Mouse (Mus musculus): ENCODE measurements around the gene Tnnt1. TPM values are rescaled to one million over a fixed set of nuclear protein-coding genes. Genes with fewer than 3 reads are reported as not detected.

Tnnt1 gene
- polyA plus RNA-seq, 2 experiments = 238 to 300 TPM

DNA sequence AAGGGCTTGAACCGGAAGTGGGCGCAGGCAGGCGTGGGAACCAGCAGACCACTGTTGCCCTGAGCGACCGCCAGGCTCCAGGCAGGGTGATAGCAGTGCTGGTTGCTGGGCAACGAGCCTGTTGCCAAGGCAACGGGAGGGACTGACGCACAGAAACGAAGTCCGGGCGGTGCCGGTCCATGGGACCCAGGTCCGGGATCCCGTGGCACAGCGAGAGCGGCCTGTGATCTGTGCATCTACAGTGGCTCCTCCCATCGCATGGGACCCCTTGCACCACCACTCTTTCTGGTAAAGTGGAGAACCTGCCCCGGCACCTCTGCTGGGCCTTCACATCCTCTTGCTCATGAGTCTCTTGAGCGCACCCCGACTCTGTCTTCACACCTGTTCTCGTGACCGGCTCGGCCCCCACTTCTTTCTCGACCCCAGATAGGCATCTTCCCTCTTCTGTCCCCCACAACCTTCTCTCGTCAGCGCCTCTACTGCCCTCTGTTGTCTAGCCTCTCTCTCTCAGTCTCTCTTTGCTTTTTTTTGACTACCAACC, 30.5 kb upstream of the Tnnt1 start:
- Histone ChIP-seq H3K27me3 (ENCODE audit: control insufficient read depth, insufficient read depth, low read length) (no peaks in the 10 kb centered on the region), H3K9ac (ENCODE audit: low read depth, low read length, severe bottlenecking) (peak overlapping the region; percentile 41; the same call in 1 of the 2 replicates), H3K27ac (replicated peaks; ENCODE audit: low read depth, low read length) (no peak overlapping the region), H3K9me3 (ENCODE audit: control insufficient read depth, low read length) (no peaks in the 10 kb centered on the region), H3K4me3 (replicated peaks; ENCODE audit: low read length) (peak overlapping the region; percentile 34), H3K4me1 (ENCODE audit: control insufficient read depth, insufficient read depth, low read length) (peaks cover 11% of the 10 kb centered on the region), H3K4me2 (replicated peaks; ENCODE audit: low read depth, low read length, severe bottlenecking) (peak overlapping the region; percentile 71), H3K36me3 (ENCODE audit: control insufficient read depth, insufficient read depth, low read length) (no peaks in the 10 kb centered on the region)
- WGBS = 4% methylated on average over 26 of the region's 26 CpGs
- no peak for TF ChIP-seq POLR2A (IDR thresholded peaks at IDR 0.05; ENCODE audit: borderline replicate concordance, extremely low read depth, insufficient read depth, insufficient read length)
- DNase-seq (ENCODE audit: low spot score) (peak; percentile 16), ATAC-seq (ENCODE audit: low FRiP score, low read depth) (peak; percentile 66)

- no peaks in the 10 kb centered on the region for H3K36me3 ChIP-seq (ENCODE audit: control insufficient read depth, insufficient read depth, low read length)
- no peak overlapping the region for H3K27ac ChIP-seq (replicated peaks; ENCODE audit: low read depth, low read length)
- no peak overlapping the region for H3K9ac ChIP-seq (ENCODE audit: low read depth, low read length, severe bottlenecking)
- DNase-seq (ENCODE audit: low spot score) (no peak), ATAC-seq (ENCODE audit: low FRiP score, low read depth) (no peak)
- peak overlapping the region; percentile 71; the same call in 1 of the 2 replicates for H3K4me2 ChIP-seq (replicated peaks; ENCODE audit: low read depth, low read length, severe bottlenecking)
- H3K4me1 ChIP-seq (ENCODE audit: control insufficient read depth, insufficient read depth, low read length) = peaks cover 11% of the 10 kb centered on the region
- no peaks in the 10 kb centered on the region for H3K9me3 ChIP-seq (ENCODE audit: control insufficient read depth, low read length)
- H3K27me3 ChIP-seq (ENCODE audit: control insufficient read depth, insufficient read depth, low read length) = no peaks in the 10 kb centered on the region
- WGBS = 73% methylated on average over 15 of the region's 15 CpGs
- no peak overlapping the region for H3K4me3 ChIP-seq (replicated peaks; ENCODE audit: low read length)
- no peak for TF ChIP-seq POLR2A (IDR thresholded peaks at IDR 0.05; ENCODE audit: borderline replicate concordance, extremely low read depth, insufficient read depth, insufficient read length)
Measured at GRCm38 (mm10) chr7:4546050-4546449, 29.9 kb upstream of the Tnnt1 start.

GRCm38 (mm10) chr7:4542013-4542412, 25.8 kb upstream of the Tnnt1 start:
- Histone ChIP-seq H3K4me3 (replicated peaks; ENCODE audit: low read length) (no peak overlapping the region), H3K9me3 (ENCODE audit: control insufficient read depth, low read length) (no peaks in the 10 kb centered on the region), H3K4me1 (ENCODE audit: control insufficient read depth, insufficient read depth, low read length) (peaks cover 6% of the 10 kb centered on the region), H3K36me3 (ENCODE audit: control insufficient read depth, insufficient read depth, low read length) (no peaks in the 10 kb centered on the region), H3K27ac (replicated peaks; ENCODE audit: low read depth, low read length) (no peak overlapping the region), H3K27me3 (ENCODE audit: control insufficient read depth, insufficient read depth, low read length) (no peaks in the 10 kb centered on the region), H3K4me2 (replicated peaks; ENCODE audit: low read depth, low read length, severe bottlenecking) (no peak overlapping the region), H3K9ac (ENCODE audit: low read depth, low read length, severe bottlenecking) (no peak overlapping the region)
- no peak for TF ChIP-seq POLR2A (IDR thresholded peaks at IDR 0.05; ENCODE audit: borderline replicate concordance, extremely low read depth, insufficient read depth, insufficient read length)
- 34% methylated on average over 17 of the region's 17 CpGs for WGBS
- no peak for DNase-seq (ENCODE audit: low spot score)
- no peak; the same call in 1 of the 2 replicates for ATAC-seq (ENCODE audit: low FRiP score, low read depth)

DNA sequence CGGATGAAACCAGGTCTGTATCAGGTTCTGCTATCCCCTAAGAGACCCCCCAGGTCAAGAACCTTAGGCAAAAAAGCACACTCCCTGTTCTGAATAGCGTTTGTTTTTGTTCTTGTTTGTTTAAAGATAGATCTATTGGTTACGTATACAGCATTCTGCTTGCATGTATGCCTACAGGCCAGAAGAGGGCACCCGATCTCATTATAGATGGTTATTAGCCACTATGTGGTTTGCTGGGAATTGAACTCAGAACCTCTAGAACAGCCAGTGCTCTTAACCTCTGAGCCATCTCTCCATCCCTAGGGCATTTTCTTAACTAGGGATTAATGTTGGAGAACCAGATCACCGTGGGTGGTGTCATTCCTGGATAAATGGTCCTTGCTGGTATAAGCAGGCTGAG, 25.2 kb upstream of the Tnnt1 start:
- H3K4me1 ChIP-seq (ENCODE audit: control insufficient read depth, insufficient read depth, low read length) = peaks cover 1% of the 10 kb centered on the region; the same call in 1 of the 2 replicates
- no peaks in the 10 kb centered on the region for H3K36me3 ChIP-seq (ENCODE audit: control insufficient read depth, insufficient read depth, low read length)
- no peaks in the 10 kb centered on the region for H3K27me3 ChIP-seq (ENCODE audit: control insufficient read depth, insufficient read depth, low read length)
- no peak overlapping the region for H3K27ac ChIP-seq (replicated peaks; ENCODE audit: low read depth, low read length)
- H3K9ac ChIP-seq (ENCODE audit: low read depth, low read length, severe bottlenecking) = no peak overlapping the region
- ATAC-seq (ENCODE audit: low FRiP score, low read depth) (no peak), DNase-seq (ENCODE audit: low spot score) (no peak)
- H3K4me2 ChIP-seq (replicated peaks; ENCODE audit: low read depth, low read length, severe bottlenecking) = no peak overlapping the region
- H3K9me3 ChIP-seq (ENCODE audit: control insufficient read depth, low read length) = no peaks in the 10 kb centered on the region
- 54% methylated on average over 5 of the region's 5 CpGs for WGBS
- TF ChIP-seq POLR2A (IDR thresholded peaks at IDR 0.05; ENCODE audit: borderline replicate concordance, extremely low read depth, insufficient read depth, insufficient read length) = no peak
- H3K4me3 ChIP-seq (replicated peaks; ENCODE audit: low read length) = no peak overlapping the region

DNA sequence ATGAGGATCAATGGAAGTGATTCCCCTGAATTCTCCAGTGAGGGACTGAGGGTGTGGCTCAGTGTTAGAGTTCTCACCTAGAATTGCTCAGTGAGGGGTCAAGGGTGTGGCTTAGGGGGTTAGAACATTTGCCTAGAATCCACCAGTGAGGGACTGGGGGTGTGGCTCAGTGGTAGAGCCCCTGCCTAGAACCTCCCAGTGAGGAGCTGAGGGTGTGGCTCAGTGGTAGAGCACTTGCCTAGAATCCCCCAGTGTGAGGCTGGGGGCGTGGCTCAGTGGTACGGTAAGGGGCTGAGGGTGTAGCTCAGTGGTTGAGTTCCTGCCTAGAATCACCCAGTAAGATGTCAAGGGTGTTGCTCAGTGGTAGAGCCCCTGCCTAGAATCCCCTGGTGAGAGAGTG, 22.8 kb upstream of the Tnnt1 start:
- no peak for TF ChIP-seq POLR2A (IDR thresholded peaks at IDR 0.05; ENCODE audit: borderline replicate concordance, extremely low read depth, insufficient read depth, insufficient read length)
- 76% methylated on average over 2 of the region's 2 CpGs for WGBS
- Histone ChIP-seq H3K36me3 (ENCODE audit: control insufficient read depth, insufficient read depth, low read length) (no peaks in the 10 kb centered on the region), H3K4me2 (replicated peaks; ENCODE audit: low read depth, low read length, severe bottlenecking) (no peak overlapping the region), H3K9ac (ENCODE audit: low read depth, low read length, severe bottlenecking) (no peak overlapping the region), H3K4me1 (ENCODE audit: control insufficient read depth, insufficient read depth, low read length) (no peaks in the 10 kb centered on the region), H3K9me3 (ENCODE audit: control insufficient read depth, low read length) (no peaks in the 10 kb centered on the region), H3K27me3 (ENCODE audit: control insufficient read depth, insufficient read depth, low read length) (no peaks in the 10 kb centered on the region), H3K4me3 (replicated peaks; ENCODE audit: low read length) (no peak overlapping the region), H3K27ac (replicated peaks; ENCODE audit: low read depth, low read length) (no peak overlapping the region)
- DNase-seq (ENCODE audit: low spot score) = no peak
- no peak for ATAC-seq (ENCODE audit: low FRiP score, low read depth)
